Comparison of ENCODE assay signal across 8 mouse cellular contexts in the genomic region with DNA sequence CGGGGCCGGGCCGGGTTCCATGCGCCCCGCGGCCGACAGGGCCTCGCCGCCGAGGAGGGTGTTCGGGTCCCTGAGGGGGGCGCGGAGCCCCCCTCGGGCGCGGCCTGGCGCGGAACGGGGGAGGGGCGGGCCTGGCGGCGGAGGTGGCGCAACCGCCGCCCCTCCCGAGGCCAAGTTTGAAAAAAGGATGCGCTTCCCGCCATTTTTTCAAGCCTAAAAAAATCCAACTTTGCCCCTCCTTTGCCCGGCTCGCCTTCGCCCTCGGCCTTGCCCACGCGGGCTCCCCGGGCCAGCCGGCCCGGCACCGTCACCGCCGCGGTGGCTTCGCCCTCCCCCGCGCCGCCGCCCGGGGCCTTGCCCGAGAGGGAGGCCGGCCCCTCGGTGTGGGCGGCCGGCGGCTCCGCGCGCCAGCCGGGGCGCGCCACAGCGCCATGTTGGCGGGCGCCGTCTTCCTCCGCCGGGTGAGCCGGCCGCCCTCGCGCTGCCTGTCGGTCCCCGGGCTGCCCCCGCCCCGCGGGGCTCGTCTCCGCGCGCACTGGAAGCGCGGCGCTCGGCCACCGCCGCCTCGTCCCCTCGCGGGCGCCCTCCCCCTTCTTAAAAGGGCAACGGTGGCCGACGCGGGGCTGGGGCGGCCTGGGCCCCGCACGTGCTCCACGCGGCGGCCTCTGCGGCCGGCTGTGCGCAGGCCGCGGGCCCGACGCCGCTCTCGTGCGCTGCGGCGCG. TPM values are rescaled to one million over a fixed set of nuclear protein-coding genes. Genes with fewer than 3 reads are reported as not detected.
A peak's percentile ranks its signal among the peaks of the same experiment; 100 is the strongest.
DNase-seq lines count a peak whose midpoint lies in the region; ATAC-seq lines count a peak whose summit lies in the region.

No protein-coding gene starts in this region.

- DNase-seq in ZHBTc4 (ENCODE audit: low read depth, low spot score): peak; percentile 71
- peak; percentile 47 to 74 for DNase-seq in cerebellum, postnatal 4 days (ENCODE audit: low spot score in 2 of 2)
- peak; percentile 81 for DNase-seq in gastrocnemius, postnatal 14 days
- DNase-seq in left cerebral cortex, postnatal 14 days (ENCODE audit: low spot score in 2 of 2): peak; percentile 71 to 75
- peak; percentile 84 for DNase-seq in right cerebral cortex, postnatal 25 days
- DNase-seq in urinary bladder, postnatal 25 days (ENCODE audit: low spot score): peak; percentile 64

- ATAC-seq in inflammation-experienced regulatory T-cells, adult 6 months: peak; percentile 20
- ATAC-seq in megakaryocyte progenitor cell, adult 5-6 weeks (replicated peaks; ENCODE audit: poor library complexity): peak; percentile 2; the same call in 1 of the 2 replicates

- intact Hi-C loops in gastrocnemius, postnatal 14 days (cut with DNase I; ENCODE audit: low total_unique reads): loop anchor here (5.0 kb wide), 1 partner anchor 65 kb away; a partner anchor contains a TSS
- intact Hi-C loops in left cerebral cortex, postnatal 14 days (cut with DNase I): loop anchor here (2.0 kb wide), 1 partner anchor 63 kb away; a partner anchor contains a TSS

RNA-seq across cellular contexts. Expression of a gene that starts 1.2 kb away (rescaled TPM):
- 10 to 100 TPM; 69.9 to 78.8 TPM for total RNA-seq in gastrocnemius, postnatal 14 days (2021)
- polyA plus RNA-seq in inflammation-experienced regulatory T-cells, adult 6 months (2017; shearing (Covaris generic)): 10 to 100 TPM; 46.4 to 53.4 (median 46.5) TPM
- total RNA-seq in left cerebral cortex, postnatal 14 days (2021): 10 to 100 TPM; 43.7 to 43.9 TPM
- total RNA-seq in megakaryocyte progenitor cell, adult 5-6 weeks (2015): 743 and 817 TPM in 2 replicates
- total RNA-seq in megakaryocyte progenitor cell, adult 5-6 weeks (2017): 148 and 191 TPM in 2 replicates

RNA-seq across cellular contexts. Expression of a gene that starts 37.1 kb away (rescaled TPM):
- total RNA-seq in gastrocnemius, postnatal 14 days (2021): 10 to 100 TPM; 23.6 to 29.1 TPM
- polyA plus RNA-seq in inflammation-experienced regulatory T-cells, adult 6 months (2017; shearing (Covaris generic)): 10 to 100 TPM; 63.1 to 97.7 (median 70.1) TPM
- total RNA-seq in left cerebral cortex, postnatal 14 days (2021): 10 to 100 TPM; 20.8 to 24.5 TPM
- total RNA-seq in megakaryocyte progenitor cell, adult 5-6 weeks (2015): 71.5 and 73.9 TPM in 2 replicates
- total RNA-seq in megakaryocyte progenitor cell, adult 5-6 weeks (2017): 83.3 and 84.5 TPM in 2 replicates

RNA-seq across cellular contexts. Expression of a gene that starts 38.6 kb away (rescaled TPM):
- not detected for total RNA-seq in gastrocnemius, postnatal 14 days (2021)
- under 1 TPM in 2 of 3 experiments, not detected in 1; 0.15 to 0.32 TPM for polyA plus RNA-seq in inflammation-experienced regulatory T-cells, adult 6 months (2017; shearing (Covaris generic))
- total RNA-seq in left cerebral cortex, postnatal 14 days (2021): not detected
- total RNA-seq in megakaryocyte progenitor cell, adult 5-6 weeks (2015): 11.7 and 25.5 TPM in 2 replicates
- total RNA-seq in megakaryocyte progenitor cell, adult 5-6 weeks (2017): 9.6 and 20.6 TPM in 2 replicates

Comparison
In these comparisons a context has a peak if more than half of its experiments do, and no peak if none do; other contexts are left out.
1. Peak in every context shown above with its lines: DNase-seq and ATAC-seq.
2. RNA of a gene that starts 38.6 kb away (total RNA-seq): 9.6 to 25.5 TPM in megakaryocyte progenitor cell, adult 5-6 weeks; not detected in gastrocnemius, postnatal 14 days and not detected in left cerebral cortex, postnatal 14 days; every median in the first group is over 4 times any median in the second.